Mouse (Mus musculus): ENCODE results near the gene Irf2. TPM values are rescaled to one million over a fixed set of nuclear protein-coding genes. Genes with fewer than 3 reads are reported as not detected.

Gene Irf2
- polyA plus RNA-seq, 1 experiment from 2014 or later = 11.1 TPM

DNA sequence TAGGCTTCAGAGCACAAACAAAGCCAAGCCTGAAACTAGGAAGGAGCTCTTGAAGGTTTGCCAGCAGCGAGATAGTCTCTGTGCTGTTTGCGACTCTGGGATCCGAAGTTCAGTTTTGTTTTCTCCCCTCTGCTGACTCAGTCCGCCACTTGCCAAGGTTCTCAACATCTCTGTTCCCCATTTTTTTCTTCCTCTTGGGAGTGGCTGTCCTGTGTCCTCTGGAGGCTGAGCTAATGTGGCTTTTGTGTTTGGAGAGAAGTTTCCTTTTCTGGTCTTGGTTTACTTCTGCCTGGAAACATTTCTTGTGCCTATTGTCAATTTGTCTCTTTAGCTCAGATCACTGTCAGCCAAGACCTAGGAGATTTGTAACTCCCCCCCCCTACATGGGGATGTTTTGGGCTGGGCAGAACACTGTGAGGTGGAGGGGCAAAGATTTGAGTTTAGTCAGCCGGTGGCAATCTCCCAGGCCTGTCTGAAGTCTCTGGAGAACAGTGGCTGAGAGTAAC lies 103.2 kb downstream of the Irf2 start:
- H3K9me3 ChIP-seq (ENCODE audit: control insufficient read depth, low read length) = no peaks in the 10 kb centered on the region
- no peak overlapping the region for H3K9ac ChIP-seq (ENCODE audit: low read depth, low read length)
- DNase-seq (ENCODE audit: low spot score) (no peak), ATAC-seq (ENCODE audit: low FRiP score) (no peak)
- no peak overlapping the region for H3K4me2 ChIP-seq (replicated peaks; ENCODE audit: low read depth, low read length)
- H3K4me1 ChIP-seq (replicated peaks; ENCODE audit: control insufficient read depth, insufficient read depth, low read length) = no peaks in the 10 kb centered on the region
- no peak overlapping the region for H3K27ac ChIP-seq (ENCODE audit: low read depth, low read length)
- WGBS = 83% methylated on average over 5 of the region's 5 CpGs
- no peaks in the 10 kb centered on the region for H3K27me3 ChIP-seq (ENCODE audit: control insufficient read depth, insufficient read depth, low read length)
- H3K4me3 ChIP-seq (ENCODE audit: low read depth, low read length) = no peak overlapping the region
- H3K36me3 ChIP-seq (ENCODE audit: control insufficient read depth, insufficient read depth, low read length) = no peaks in the 10 kb centered on the region

DNA sequence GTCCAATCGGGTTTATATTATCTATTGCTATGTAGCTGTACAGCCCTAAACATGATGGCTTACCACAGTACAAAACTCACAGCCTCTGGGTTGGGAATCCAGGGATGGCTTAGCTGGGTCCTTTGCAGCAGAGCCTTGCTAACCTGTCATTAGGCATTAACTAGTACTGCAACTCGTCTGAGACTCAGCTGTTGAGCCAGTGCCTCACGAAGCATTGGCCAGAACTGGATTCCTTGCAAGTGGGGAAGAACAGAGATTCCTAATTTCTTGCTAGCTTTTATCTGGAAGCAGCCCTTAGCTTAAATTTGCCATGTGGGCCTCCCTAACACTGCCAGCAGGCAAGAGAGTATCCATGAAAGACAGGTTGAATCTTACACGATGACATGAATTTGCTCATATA lies 104.3 kb downstream of the Irf2 start:
- Histone ChIP-seq H3K27me3 (ENCODE audit: control insufficient read depth, insufficient read depth, low read length) (no peaks in the 10 kb centered on the region), H3K27ac (ENCODE audit: low read depth, low read length) (no peak overlapping the region), H3K4me2 (replicated peaks; ENCODE audit: low read depth, low read length) (no peak overlapping the region), H3K4me3 (ENCODE audit: low read depth, low read length) (no peak overlapping the region), H3K9me3 (ENCODE audit: control insufficient read depth, low read length) (no peaks in the 10 kb centered on the region), H3K36me3 (ENCODE audit: control insufficient read depth, insufficient read depth, low read length) (no peaks in the 10 kb centered on the region), H3K9ac (ENCODE audit: low read depth, low read length) (no peak overlapping the region), H3K4me1 (replicated peaks; ENCODE audit: control insufficient read depth, insufficient read depth, low read length) (no peaks in the 10 kb centered on the region)
- WGBS = 89% methylated on average over 4 of the region's 4 CpGs
- ATAC-seq (ENCODE audit: low FRiP score) (no peak), DNase-seq (ENCODE audit: low spot score) (no peak)

DNA sequence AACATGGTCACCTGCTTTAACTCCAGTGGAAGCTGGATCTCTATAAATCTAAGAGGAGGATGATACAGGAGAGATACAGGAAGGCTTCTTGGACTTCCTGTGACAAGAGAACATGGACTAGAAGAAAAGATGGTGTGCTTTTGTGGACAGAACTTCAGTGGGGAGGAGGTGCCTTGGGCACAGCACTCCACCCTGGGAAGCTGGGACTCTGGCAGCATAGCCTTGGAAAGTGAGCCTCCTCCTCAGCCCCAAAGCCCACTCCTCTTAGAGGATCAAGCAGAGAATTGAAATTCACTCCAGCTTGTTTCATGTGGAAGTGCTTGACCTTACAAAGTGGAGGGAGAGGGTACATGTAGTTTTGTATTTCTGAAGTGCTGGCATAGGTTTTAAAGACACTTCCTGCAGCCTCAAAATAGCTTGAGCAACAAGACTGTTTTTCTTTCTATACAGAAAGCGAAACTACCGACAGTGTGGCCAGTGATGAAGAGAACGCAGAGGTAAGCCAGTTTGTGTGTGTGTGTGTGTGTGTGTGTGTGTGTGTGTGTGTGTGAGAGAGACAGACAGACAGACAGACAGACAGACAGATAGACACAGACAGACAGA lies 104.9 kb downstream of the Irf2 start:
- DNase-seq (ENCODE audit: low spot score) (no peak), ATAC-seq (ENCODE audit: low FRiP score) (no peak)
- no peaks in the 10 kb centered on the region for H3K9me3 ChIP-seq (ENCODE audit: control insufficient read depth, low read length)
- H3K36me3 ChIP-seq (ENCODE audit: control insufficient read depth, insufficient read depth, low read length) = no peaks in the 10 kb centered on the region
- H3K4me3 ChIP-seq (ENCODE audit: low read depth, low read length) = no peak overlapping the region
- H3K27ac ChIP-seq (ENCODE audit: low read depth, low read length) = no peak overlapping the region
- no peak overlapping the region for H3K4me2 ChIP-seq (replicated peaks; ENCODE audit: low read depth, low read length)
- no peaks in the 10 kb centered on the region for H3K4me1 ChIP-seq (replicated peaks; ENCODE audit: control insufficient read depth, insufficient read depth, low read length)
- H3K9ac ChIP-seq (ENCODE audit: low read depth, low read length) = no peak overlapping the region
- 84% methylated on average over 3 of the region's 3 CpGs for WGBS
- H3K27me3 ChIP-seq (ENCODE audit: control insufficient read depth, insufficient read depth, low read length) = no peaks in the 10 kb centered on the region

DNA sequence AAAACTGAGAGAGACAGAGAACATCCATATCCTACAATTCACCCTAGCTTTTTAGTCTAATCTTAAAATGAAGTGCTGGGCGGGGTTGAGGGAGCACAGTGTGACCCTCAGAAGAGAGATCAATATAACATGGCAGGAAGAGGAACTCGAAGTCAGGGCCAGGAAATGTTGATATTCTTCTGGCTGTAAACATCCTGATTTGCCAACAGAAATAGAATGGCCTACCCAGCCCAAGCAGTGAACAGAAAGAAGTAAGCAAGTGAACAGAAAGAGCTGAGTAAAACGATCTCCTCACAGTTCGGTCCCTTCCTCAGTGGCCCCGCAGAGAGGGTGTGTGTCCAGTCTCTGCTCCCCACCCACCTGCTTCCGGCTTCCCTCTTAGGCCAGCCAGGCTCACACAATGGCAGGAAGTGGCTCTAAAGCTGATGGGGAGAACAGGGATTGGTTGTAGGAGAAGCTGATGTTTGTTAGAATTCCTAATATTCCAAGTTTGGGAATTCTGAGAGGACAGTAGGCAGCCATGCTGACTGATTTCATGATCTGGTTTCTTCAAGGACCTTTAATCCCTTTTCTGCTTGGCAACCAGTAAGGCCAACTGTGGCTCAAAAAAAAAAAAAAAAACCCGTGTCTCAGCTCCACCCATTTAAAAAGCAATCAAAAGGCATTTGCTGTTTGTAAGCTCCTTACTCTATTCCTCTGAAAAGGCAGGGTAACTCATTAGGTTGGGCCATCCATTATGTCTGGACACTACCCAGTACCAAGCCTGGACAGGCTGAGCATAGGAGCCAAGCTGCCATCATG lies 105.6 kb downstream of the Irf2 start:
- DNase-seq (ENCODE audit: low spot score) = no peak
- H3K36me3 ChIP-seq (ENCODE audit: control insufficient read depth, insufficient read depth, low read length) = no peaks in the 10 kb centered on the region
- H3K4me3 ChIP-seq (ENCODE audit: low read depth, low read length) = no peak overlapping the region
- no peak overlapping the region for H3K9ac ChIP-seq (ENCODE audit: low read depth, low read length)
- H3K9me3 ChIP-seq (ENCODE audit: control insufficient read depth, low read length) = no peaks in the 10 kb centered on the region
- WGBS = 70% methylated on average over 7 of the region's 7 CpGs
- H3K27me3 ChIP-seq (ENCODE audit: control insufficient read depth, insufficient read depth, low read length) = no peaks in the 10 kb centered on the region
- no peak for ATAC-seq (ENCODE audit: low FRiP score)
- no peak overlapping the region for H3K27ac ChIP-seq (ENCODE audit: low read depth, low read length)
- no peak overlapping the region for H3K4me2 ChIP-seq (replicated peaks; ENCODE audit: low read depth, low read length)
- H3K4me1 ChIP-seq (replicated peaks; ENCODE audit: control insufficient read depth, insufficient read depth, low read length) = no peaks in the 10 kb centered on the region

DNA sequence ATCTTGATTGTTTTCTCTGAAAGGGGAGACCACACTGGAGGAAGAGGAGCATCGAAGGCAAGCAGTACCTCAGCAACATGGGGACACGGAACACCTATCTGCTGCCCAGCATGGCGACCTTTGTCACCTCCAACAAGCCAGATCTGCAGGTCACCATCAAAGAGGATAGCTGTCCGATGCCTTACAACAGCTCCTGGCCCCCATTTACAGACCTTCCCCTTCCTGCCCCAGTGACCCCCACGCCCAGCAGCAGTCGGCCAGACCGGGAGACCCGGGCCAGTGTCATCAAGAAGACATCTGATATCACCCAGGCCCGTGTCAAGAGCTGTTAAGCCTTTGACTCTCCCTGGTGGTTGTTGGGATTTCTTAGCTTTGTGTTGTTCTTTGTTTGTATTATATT lies 106.4 kb downstream of the Irf2 start:
- ATAC-seq (ENCODE audit: low FRiP score) (no peak), DNase-seq (ENCODE audit: low spot score) (no peak)
- Histone ChIP-seq H3K9ac (ENCODE audit: low read depth, low read length) (no peak overlapping the region), H3K27me3 (ENCODE audit: control insufficient read depth, insufficient read depth, low read length) (no peaks in the 10 kb centered on the region), H3K36me3 (ENCODE audit: control insufficient read depth, insufficient read depth, low read length) (no peaks in the 10 kb centered on the region), H3K9me3 (ENCODE audit: control insufficient read depth, low read length) (no peaks in the 10 kb centered on the region), H3K4me3 (ENCODE audit: low read depth, low read length) (no peak overlapping the region), H3K4me2 (replicated peaks; ENCODE audit: low read depth, low read length) (no peak overlapping the region), H3K4me1 (replicated peaks; ENCODE audit: control insufficient read depth, insufficient read depth, low read length) (no peaks in the 10 kb centered on the region), H3K27ac (ENCODE audit: low read depth, low read length) (no peak overlapping the region)
- WGBS = 81% methylated on average over 9 of the region's 9 CpGs

DNA sequence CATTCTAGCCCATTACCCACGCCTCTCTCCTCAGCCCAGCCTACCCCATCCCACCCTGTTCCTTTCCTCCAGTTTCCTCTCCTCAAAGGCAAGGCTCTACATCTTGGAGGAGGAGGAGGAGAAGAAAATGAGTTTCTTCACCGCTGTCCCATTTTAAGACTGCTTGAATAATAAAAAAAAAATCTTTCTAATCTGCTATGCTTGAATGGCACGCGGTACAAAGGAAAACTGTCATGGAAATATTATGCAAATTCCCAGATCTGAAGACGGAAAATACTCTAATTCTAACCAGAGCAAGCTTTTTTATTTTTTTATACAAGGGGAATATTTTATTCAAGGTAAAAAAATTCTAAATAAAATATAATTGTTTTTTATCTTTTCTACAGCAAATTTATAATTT lies 107.4 kb downstream of the Irf2 start:
- no peak for DNase-seq (ENCODE audit: low spot score)
- H3K4me3 ChIP-seq (ENCODE audit: low read depth, low read length) = no peak overlapping the region
- over 99% methylated on average over 5 of the region's 5 CpGs for WGBS
- no peaks in the 10 kb centered on the region for H3K4me1 ChIP-seq (replicated peaks; ENCODE audit: control insufficient read depth, insufficient read depth, low read length)
- H3K4me2 ChIP-seq (replicated peaks; ENCODE audit: low read depth, low read length) = no peak overlapping the region
- no peak overlapping the region for H3K27ac ChIP-seq (ENCODE audit: low read depth, low read length)
- ATAC-seq (ENCODE audit: low FRiP score) = no peak
- H3K9me3 ChIP-seq (ENCODE audit: control insufficient read depth, low read length) = no peaks in the 10 kb centered on the region
- no peaks in the 10 kb centered on the region for H3K36me3 ChIP-seq (ENCODE audit: control insufficient read depth, insufficient read depth, low read length)
- no peaks in the 10 kb centered on the region for H3K27me3 ChIP-seq (ENCODE audit: control insufficient read depth, insufficient read depth, low read length)
- H3K9ac ChIP-seq (ENCODE audit: low read depth, low read length) = no peak overlapping the region

DNA sequence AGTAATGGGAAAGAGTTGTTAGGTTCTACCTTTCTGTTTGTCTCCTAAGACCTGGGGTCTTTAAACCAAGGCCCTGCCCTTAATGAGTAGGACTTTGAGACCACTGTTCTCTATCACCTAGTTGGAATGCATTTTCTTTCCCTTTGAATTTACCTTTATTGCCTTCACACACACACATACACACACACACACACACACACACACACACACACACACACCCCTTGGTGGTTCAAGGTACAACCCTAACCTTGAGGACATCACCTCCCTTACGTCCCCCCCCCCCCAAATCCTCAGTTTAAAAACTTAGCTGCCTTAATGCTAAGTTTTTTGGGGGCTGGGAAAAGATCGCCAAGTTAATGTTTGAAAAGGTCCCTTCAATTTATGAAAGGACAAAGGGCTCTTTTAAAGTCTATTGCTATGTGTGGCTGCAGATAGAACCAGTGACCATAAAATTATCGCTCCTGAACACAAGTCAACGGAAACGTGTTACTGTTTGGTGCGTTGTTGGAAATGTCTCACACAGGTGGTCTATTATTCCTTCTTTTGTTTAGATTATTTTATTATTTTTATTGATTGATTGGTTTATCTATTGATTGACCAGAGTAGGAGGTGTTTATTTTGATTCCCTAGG lies 108.6 kb downstream of the Irf2 start:
- 92% methylated on average over 6 of the region's 6 CpGs for WGBS
- Histone ChIP-seq H3K4me2 (replicated peaks; ENCODE audit: low read depth, low read length) (no peak overlapping the region), H3K4me1 (replicated peaks; ENCODE audit: control insufficient read depth, insufficient read depth, low read length) (no peaks in the 10 kb centered on the region), H3K9me3 (ENCODE audit: control insufficient read depth, low read length) (no peaks in the 10 kb centered on the region), H3K27me3 (ENCODE audit: control insufficient read depth, insufficient read depth, low read length) (no peaks in the 10 kb centered on the region), H3K27ac (ENCODE audit: low read depth, low read length) (no peak overlapping the region), H3K4me3 (ENCODE audit: low read depth, low read length) (no peak overlapping the region), H3K36me3 (ENCODE audit: control insufficient read depth, insufficient read depth, low read length) (no peaks in the 10 kb centered on the region), H3K9ac (ENCODE audit: low read depth, low read length) (no peak overlapping the region)
- no peak for ATAC-seq (ENCODE audit: low FRiP score)
- DNase-seq (ENCODE audit: low spot score) = no peak

DNA sequence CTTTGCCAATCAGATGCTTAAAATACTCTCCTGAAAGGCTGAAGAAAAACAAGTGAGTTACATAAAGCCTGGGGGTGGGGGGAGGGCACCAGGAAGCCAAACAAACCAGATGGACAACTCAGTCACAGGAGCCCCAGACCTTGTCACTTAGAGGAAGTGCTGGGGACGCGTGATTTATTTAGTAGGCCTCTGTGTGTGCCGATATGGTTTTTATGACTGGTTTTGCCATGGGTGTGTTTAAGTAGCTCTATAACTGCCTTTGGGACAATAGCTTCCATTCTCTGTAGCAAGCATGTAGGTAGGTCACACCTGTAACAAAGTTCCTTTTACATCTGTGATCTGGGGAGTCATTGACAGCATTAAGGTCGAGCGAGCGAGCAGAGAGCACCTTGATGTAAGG lies 109.4 kb downstream of the Irf2 start:
- no peaks in the 10 kb centered on the region for H3K36me3 ChIP-seq (ENCODE audit: control insufficient read depth, insufficient read depth, low read length)
- 70% methylated on average over 6 of the region's 6 CpGs for WGBS
- no peak for DNase-seq (ENCODE audit: low spot score)
- H3K4me1 ChIP-seq (replicated peaks; ENCODE audit: control insufficient read depth, insufficient read depth, low read length) = no peaks in the 10 kb centered on the region
- ATAC-seq (ENCODE audit: low FRiP score) = no peak
- H3K4me2 ChIP-seq (replicated peaks; ENCODE audit: low read depth, low read length) = no peak overlapping the region
- H3K27me3 ChIP-seq (ENCODE audit: control insufficient read depth, insufficient read depth, low read length) = no peaks in the 10 kb centered on the region
- no peak overlapping the region for H3K27ac ChIP-seq (ENCODE audit: low read depth, low read length)
- no peak overlapping the region for H3K4me3 ChIP-seq (ENCODE audit: low read depth, low read length)
- no peaks in the 10 kb centered on the region for H3K9me3 ChIP-seq (ENCODE audit: control insufficient read depth, low read length)
- H3K9ac ChIP-seq (ENCODE audit: low read depth, low read length) = no peak overlapping the region

All from hindbrain, embryonic 11.5 days (tissue).